Mouse (Mus musculus) myocyte (in vitro differentiated cells): ENCODE data around the gene Trabd2b. TPM values are rescaled to one million over a fixed set of nuclear protein-coding genes. Genes with fewer than 3 reads are reported as not detected.

Experiments used
- H3K27me3 ChIP-seq: one replicate; pipeline ENCODE4 v1.6.1; 2011; ENCODE audit not compliant: control insufficient read depth, insufficient read depth, insufficient read length
- H3K36me3 ChIP-seq: one replicate; pipeline ENCODE4 v1.6.1; 2011; ENCODE audit not compliant: control insufficient read depth, insufficient read depth
- H3K4me2 ChIP-seq: one replicate; pipeline ENCODE4 v1.6.1; 2011; ENCODE audit warnings: low read depth, control low read depth
- H3K4me3 ChIP-seq: one replicate; pipeline ENCODE4 v1.5.1; 2011; ENCODE audit warnings: mild to moderate bottlenecking, control low read depth, moderate library complexity
- H3K79me2 ChIP-seq: one replicate; pipeline ENCODE4 v1.6.1; 2011; ENCODE audit not compliant: control insufficient read depth, insufficient read depth
- H3ac ChIP-seq: one replicate; pipeline ENCODE4 v1.6.1; 2011; ENCODE audit not compliant: control insufficient read depth, insufficient read length
- CEBPB ChIP-seq: IDR thresholded peaks from 2 replicates; pipeline ENCODE4 v1.6.1; 2011; ENCODE audit warnings: mild to moderate bottlenecking, moderate library complexity; ENCODE audit not compliant: poor library complexity, insufficient read depth, severe bottlenecking
- E2F4 ChIP-seq: IDR thresholded peaks from one replicate; pipeline ENCODE4 v1.6.1; 2011; ENCODE audit warnings: mild to moderate bottlenecking, control low read depth, moderate library complexity; ENCODE audit not compliant: insufficient read depth
- MAX ChIP-seq: IDR thresholded peaks from one replicate; pipeline ENCODE4 v1.6.1; 2011; ENCODE audit warnings: low read depth, mild to moderate bottlenecking, control low read depth
- MYOD1 ChIP-seq, 3 experiments: IDR thresholded peaks; one replicate each; pipeline ENCODE4 v1.6.1; 2011; ENCODE audit warnings: control low read depth in 2 of 3, low read depth in 2 of 3, mild to moderate bottlenecking in 2 of 3, moderate library complexity in 1 of 3; ENCODE audit not compliant: insufficient read length in 2 of 3, control insufficient read depth in 1 of 3
- MYOG ChIP-seq, 3 experiments: IDR thresholded peaks; one replicate each; pipeline ENCODE4 v1.6.1; 2011; ENCODE audit warnings: control low read depth in 2 of 3, low read depth in 2 of 3, mild to moderate bottlenecking in 2 of 3; ENCODE audit not compliant: insufficient read length in 2 of 3, control insufficient read depth in 1 of 3, insufficient read depth in 1 of 3
- POLR2A ChIP-seq: IDR thresholded peaks from one replicate; pipeline ENCODE4 v1.6.1; 2011; ENCODE audit warnings: low read depth, mild to moderate bottlenecking, control low read depth, moderate library complexity; ENCODE audit not compliant: insufficient read length
- POLR2AphosphoS2 ChIP-seq: IDR thresholded peaks from one replicate; pipeline ENCODE4 v1.6.1; 2011; ENCODE audit warnings: low read depth, control low read depth; ENCODE audit not compliant: insufficient read length
- REST ChIP-seq: IDR thresholded peaks from one replicate; pipeline ENCODE4 v1.6.1; 2011; ENCODE audit warnings: mild to moderate bottlenecking, control low read depth, moderate library complexity; ENCODE audit not compliant: insufficient read depth, insufficient read length
- SRF ChIP-seq: IDR thresholded peaks from one replicate; pipeline ENCODE4 v1.6.1; 2011; ENCODE audit warnings: low read depth; ENCODE audit not compliant: control insufficient read depth, insufficient read length
- TCF12 ChIP-seq: IDR thresholded peaks from one replicate; pipeline ENCODE4 v1.6.1; 2011; ENCODE audit warnings: mild to moderate bottlenecking, control low read depth; ENCODE audit not compliant: poor library complexity, insufficient read depth, severe bottlenecking
- TCF3 ChIP-seq: IDR thresholded peaks from one replicate; pipeline ENCODE4 v1.6.1; 2011; ENCODE audit warnings: low read depth, control low read depth; ENCODE audit not compliant: insufficient read length
- USF1 ChIP-seq: IDR thresholded peaks from one replicate; pipeline ENCODE4 v1.6.1; 2011; ENCODE audit warnings: low read depth, mild to moderate bottlenecking, control low read depth, moderate library complexity
- polyA plus RNA-seq: library from polyadenylated mRNA; unstranded; fragments of >200 nt; fragmentation: generic; extraction: Trizol; gene quantifications from one replicate; pipeline ENCODE4 v1.2.1, GENCODE M21; 2012; ENCODE audit warnings: missing spikeins

The Trabd2b gene
- 0.79 TPM for polyA plus RNA-seq

DNA sequence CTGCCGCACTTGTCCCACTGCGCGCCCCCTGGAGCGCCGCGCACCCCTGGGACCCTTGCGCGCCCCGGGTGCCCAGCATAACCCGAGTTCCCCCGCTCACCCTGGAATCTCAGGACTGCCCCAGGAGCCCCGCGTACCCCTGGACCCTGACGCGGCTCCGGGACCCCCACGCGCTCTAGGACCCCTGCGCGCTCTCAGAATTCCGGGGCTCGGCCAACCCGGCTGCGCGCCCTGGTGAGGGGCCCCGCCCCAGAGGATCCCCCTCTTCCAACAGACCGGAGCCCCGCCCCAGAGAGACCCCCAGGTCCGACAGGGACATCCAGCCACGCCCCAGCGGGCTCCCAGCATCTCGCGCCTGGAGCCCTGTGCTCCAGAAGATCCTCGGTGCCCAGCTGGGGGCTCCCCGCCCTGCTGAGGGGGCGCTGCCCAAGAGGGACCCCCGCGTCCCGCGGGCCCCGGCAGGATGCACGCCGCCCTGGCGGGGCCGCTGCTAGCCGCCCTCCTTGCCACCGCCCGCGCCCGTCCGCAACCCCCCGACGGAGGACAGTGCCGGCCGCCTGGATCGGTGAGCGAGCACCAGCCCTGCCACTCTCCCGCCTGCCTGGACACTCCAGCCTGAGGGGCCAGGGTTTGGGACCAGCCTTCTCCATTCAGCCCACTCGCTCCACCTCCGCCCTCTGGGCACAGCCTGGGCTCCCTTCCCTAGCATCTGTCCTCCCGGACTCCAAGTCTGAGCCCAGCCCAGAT is at the start of gene Trabd2b:
Gene Trabd2b (plus strand): TSS at position 370 of the 747 bp plus-strand sequence.
- peaks cover 19% of the 10 kb centered on the region for H3K27me3 ChIP-seq
- peak within 1 kb of the TSS; percentile 65 for H3K4me2 ChIP-seq
- H3K36me3 ChIP-seq, result no peaks in the 10 kb centered on the region
- H3K79me2 ChIP-seq, result no peaks in the 10 kb centered on the region
- peak within 1 kb of the TSS; percentile 19 for H3K4me3 ChIP-seq
- TF ChIP-seq POLR2A (no peak), TCF12 (no peak), POLR2AphosphoS2 (no peak), TCF3 (no peak), E2F4 (no peak), MYOD1 (IDR thresholded peaks at IDR 0.05; ENCODE audit: control insufficient read depth in 1 of 3, insufficient read length in 2 of 3, low read depth in 2 of 3) (no peak), REST (no peak), SRF (no peak), MAX (no peak), USF1 (no peak)
- H3ac ChIP-seq, result peak within 1 kb of the TSS; percentile 12

DNA sequence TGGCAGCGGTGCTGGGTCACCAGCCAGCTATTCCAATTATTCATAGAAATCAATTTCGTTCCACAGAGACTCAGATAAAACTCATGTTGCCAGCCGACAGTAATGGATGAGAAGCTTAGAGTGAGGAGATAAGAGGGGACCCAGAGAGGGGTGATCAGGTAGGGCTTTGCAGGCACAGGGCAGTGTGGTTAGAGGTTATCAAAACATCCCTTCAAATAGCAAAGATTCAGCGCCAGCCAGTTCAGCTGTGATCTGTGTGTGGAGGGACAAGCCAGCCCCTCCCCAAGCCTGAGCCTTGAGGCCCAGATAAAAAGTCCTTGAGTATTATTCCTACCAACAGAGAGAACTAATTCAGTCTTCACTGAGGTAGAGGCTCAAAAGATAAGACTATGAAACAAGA is 49.1 kb upstream of the Trabd2b start:
- Histone ChIP-seq H3K4me2 (no peak overlapping the region), H3ac (no peak overlapping the region), H3K27me3 (no peaks in the 10 kb centered on the region), H3K36me3 (no peaks in the 10 kb centered on the region), H3K4me3 (no peak overlapping the region), H3K79me2 (no peaks in the 10 kb centered on the region)
- TF ChIP-seq MAX, result no peak
- no peak for TF ChIP-seq E2F4
- TF ChIP-seq SRF, result no peak
- TF ChIP-seq MYOG (IDR thresholded peaks at IDR 0.05; ENCODE audit: control insufficient read depth in 1 of 3, insufficient read depth in 1 of 3, insufficient read length in 2 of 3, low read depth in 2 of 3), result no peak
- TF ChIP-seq MYOD1 (IDR thresholded peaks at IDR 0.05; ENCODE audit: control insufficient read depth in 1 of 3, insufficient read length in 2 of 3, low read depth in 2 of 3), result no peak

DNA sequence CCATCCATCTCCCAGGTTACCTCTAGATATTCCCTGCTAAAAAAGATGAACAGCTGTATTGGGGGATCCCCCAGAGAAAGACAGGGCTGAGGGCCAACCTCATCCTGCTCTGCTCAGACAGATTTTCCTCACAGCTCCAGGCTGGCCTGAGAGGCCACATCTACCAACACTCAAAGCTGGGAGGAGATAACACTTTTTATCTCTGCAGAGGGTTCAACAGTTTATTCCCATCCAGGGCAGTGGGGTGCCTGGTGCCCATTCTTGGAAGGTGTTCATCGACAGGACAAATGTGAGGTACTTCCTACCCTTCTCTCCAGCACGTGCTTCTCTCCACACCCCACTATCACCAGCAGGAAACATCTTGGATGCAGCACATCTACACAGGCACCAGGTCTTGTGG is 47.6 kb upstream of the Trabd2b start:
- Histone ChIP-seq H3K79me2 (no peaks in the 10 kb centered on the region), H3ac (no peak overlapping the region)

DNA sequence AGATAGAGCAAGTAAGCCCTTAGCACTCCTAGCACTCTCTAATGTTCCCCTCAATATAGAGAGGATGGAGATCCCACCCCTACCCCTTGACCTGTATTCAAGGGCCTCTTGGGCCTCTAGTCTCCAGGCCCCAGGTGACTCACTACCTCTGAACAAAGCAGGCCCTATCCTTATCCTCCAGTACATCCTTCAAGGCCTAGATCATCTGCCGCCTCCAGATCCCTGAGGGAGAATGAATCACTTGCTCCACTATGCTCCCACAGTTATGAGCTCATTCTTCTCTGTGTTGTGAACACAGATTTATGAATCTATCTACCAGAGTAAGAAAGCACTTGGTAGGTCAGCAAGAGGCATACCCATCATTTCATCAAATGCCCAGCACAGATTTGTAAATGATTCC is 46.7 kb upstream of the Trabd2b start:
- Histone ChIP-seq H3K4me3 (no peak overlapping the region), H3K4me2 (no peak overlapping the region), H3K27me3 (no peaks in the 10 kb centered on the region), H3K36me3 (no peaks in the 10 kb centered on the region), H3K79me2 (no peaks in the 10 kb centered on the region), H3ac (no peak overlapping the region)
- no peak for TF ChIP-seq POLR2AphosphoS2
- no peak for TF ChIP-seq REST
- TF ChIP-seq MYOD1 (IDR thresholded peaks at IDR 0.05; ENCODE audit: control insufficient read depth in 1 of 3, insufficient read length in 2 of 3, low read depth in 2 of 3), result no peak
- TF ChIP-seq POLR2A, result no peak

More for the DNA sequence above, 47.6 kb upstream of the Trabd2b start:
- TF ChIP-seq REST, result no peak
- H3K4me3 ChIP-seq, result no peak overlapping the region
- no peak overlapping the region for H3K4me2 ChIP-seq
- no peaks in the 10 kb centered on the region for H3K27me3 ChIP-seq
- no peaks in the 10 kb centered on the region for H3K36me3 ChIP-seq

DNA sequence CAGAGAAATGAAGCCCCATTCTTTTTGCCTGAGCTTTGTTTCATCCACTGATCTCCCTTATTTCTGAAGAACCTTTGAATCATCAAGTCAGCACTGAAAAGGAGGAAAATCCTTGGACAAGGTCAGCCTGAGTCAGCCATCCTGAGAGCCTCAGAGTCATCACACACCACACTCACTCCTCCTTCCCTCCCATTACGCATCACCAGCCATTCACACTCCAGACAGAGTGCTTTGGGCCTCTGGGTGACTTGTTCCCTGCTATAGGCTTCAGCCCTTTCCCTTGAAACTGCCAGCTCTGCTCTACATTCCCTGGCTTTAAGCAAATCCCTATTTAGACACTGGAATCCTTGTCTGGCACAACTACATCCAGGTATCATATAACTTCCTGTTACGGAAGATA is 45.2 kb upstream of the Trabd2b start:
- H3K79me2 ChIP-seq, result no peaks in the 10 kb centered on the region
- no peak overlapping the region for H3ac ChIP-seq
- peaks cover 8% of the 10 kb centered on the region for H3K27me3 ChIP-seq
- TF ChIP-seq POLR2AphosphoS2 (no peak), SRF (no peak), MYOD1 (IDR thresholded peaks at IDR 0.05; ENCODE audit: control insufficient read depth in 1 of 3, insufficient read length in 2 of 3, low read depth in 2 of 3) (no peak), TCF12 (no peak), MYOG (IDR thresholded peaks at IDR 0.05; ENCODE audit: control insufficient read depth in 1 of 3, insufficient read depth in 1 of 3, insufficient read length in 2 of 3, low read depth in 2 of 3) (no peak), USF1 (no peak), CEBPB (no peak), MAX (no peak), TCF3 (no peak), E2F4 (no peak), REST (no peak), POLR2A (no peak)
- H3K4me2 ChIP-seq, result no peak overlapping the region
- H3K36me3 ChIP-seq, result no peaks in the 10 kb centered on the region
- H3K4me3 ChIP-seq, result no peak overlapping the region
